Mouse (Mus musculus) CH12.LX (cell line): ENCODE measurements around the gene Mad2l2. TPM values are rescaled to one million over a fixed set of nuclear protein-coding genes. Genes with fewer than 3 reads are reported as not detected.

ENCODE experiments used
- DNase-seq: peaks from one replicate; pipeline ENCODE4 v3.0.0-alpha.2; 2013; ENCODE audit errors: extremely low read depth
- H3K27ac ChIP-seq: 2 replicates; pipeline ENCODE4 v1.5.1; 2012; ENCODE audit warnings: low read depth, mild to moderate bottlenecking, control low read depth, moderate library complexity; ENCODE audit not compliant: insufficient read depth
- H3K27me3 ChIP-seq: replicated peaks from 2 replicates; pipeline ENCODE3; 2012; ENCODE audit warnings: inconsistent platforms
- H3K36me3 ChIP-seq, 2 experiments: replicated peaks in 1 of 2; 2 replicates each; pipeline versions ENCODE3 to v1.6.1; 2012; ENCODE audit warnings: inconsistent platforms in 1 of 2, low read length in 1 of 2, mild to moderate bottlenecking in 1 of 2, mixed read lengths in 1 of 2, moderate library complexity in 1 of 2; ENCODE audit not compliant: control insufficient read depth in 1 of 2, insufficient read depth in 1 of 2
- H3K4me1 ChIP-seq, 2 experiments: 2 replicates each; pipeline ENCODE4 v1.6.1; 2012; ENCODE audit warnings: inconsistent platforms in 1 of 2, moderate library complexity in 1 of 2; ENCODE audit not compliant: insufficient read depth in 2 of 2, control insufficient read depth in 1 of 2
- H3K4me2 ChIP-seq: 2 replicates; pipeline ENCODE4 v1.6.1; 2012; ENCODE audit warnings: low read depth, mild to moderate bottlenecking, control low read depth; ENCODE audit not compliant: poor library complexity, insufficient read depth, severe bottlenecking
- H3K4me3 ChIP-seq, 3 experiments: fragments of 150-350 bp in 1 of 3; sonication (generic) in 1 of 3; replicated peaks in 1 of 3; 2 replicates each; pipeline versions ENCODE3 to v1.5.1; 2011 to 2012; ENCODE audit warnings: low read depth in 2 of 3, low read length in 2 of 3, mild to moderate bottlenecking in 2 of 3, moderate library complexity in 2 of 3, control low read depth in 1 of 3, improper control_type of control experiment in 1 of 3, inconsistent platforms in 1 of 3, mixed read lengths in 1 of 3; ENCODE audit not compliant: poor library complexity in 1 of 3
- H3K79me2 ChIP-seq: replicated peaks from 2 replicates; pipeline ENCODE4 v1.6.1; 2012; ENCODE audit warnings: mild to moderate bottlenecking, moderate library complexity; ENCODE audit not compliant: control insufficient read depth, poor library complexity, insufficient read depth, severe bottlenecking; ENCODE audit errors: extremely low read depth
- H3K9ac ChIP-seq: 2 replicates; pipeline ENCODE4 v1.6.1; 2012; ENCODE audit warnings: low read depth, mild to moderate bottlenecking, control low read depth, moderate library complexity; ENCODE audit not compliant: insufficient read depth
- H3K9me3 ChIP-seq: replicated peaks from 2 replicates; pipeline ENCODE3; 2012; ENCODE audit warnings: low read length, inconsistent platforms, mixed read lengths
- BHLHE40 ChIP-seq: IDR thresholded peaks from 2 replicates; pipeline ENCODE4 v1.6.1; 2011; ENCODE audit warnings: mild to moderate bottlenecking, low read depth, low read length, improper control_type of control experiment
- CHD2 ChIP-seq: IDR thresholded peaks from 2 replicates; pipeline ENCODE4 v1.6.1; 2011; ENCODE audit warnings: low read length, improper control_type of control experiment
- E2F4 ChIP-seq: IDR thresholded peaks from 2 replicates; pipeline ENCODE4 v1.6.1; 2011; ENCODE audit warnings: low read depth, low read length, improper control_type of control experiment; ENCODE audit not compliant: insufficient replicate concordance
- ELF1 ChIP-seq: IDR thresholded peaks from 2 replicates; pipeline ENCODE4 v1.6.1; 2014; ENCODE audit warnings: low read depth, mild to moderate bottlenecking, inconsistent platforms, low read length, improper control_type of control experiment
- EP300 ChIP-seq: IDR thresholded peaks from 2 replicates; pipeline ENCODE4 v1.6.1; 2011; ENCODE audit warnings: low read length, improper control_type of control experiment
- IRF4 ChIP-seq: IDR thresholded peaks from 2 replicates; pipeline ENCODE4 v1.6.1; 2014; ENCODE audit warnings: low read depth, mild to moderate bottlenecking, inconsistent platforms, low read length, improper control_type of control experiment
- JUND ChIP-seq: conservative IDR thresholded peaks from 2 replicates; pipeline ENCODE4 v1.6.1; 2011; ENCODE audit warnings: low read depth, low read length, improper control_type of control experiment
- KAT2A ChIP-seq: IDR thresholded peaks from 2 replicates; pipeline ENCODE4 v1.6.1; 2012; ENCODE audit warnings: low read length, improper control_type of control experiment, inconsistent platforms; ENCODE audit not compliant: insufficient replicate concordance
- MAFK ChIP-seq: IDR thresholded peaks from 2 replicates; pipeline ENCODE4 v1.6.1; 2011; ENCODE audit warnings: low read length, improper control_type of control experiment; ENCODE audit not compliant: insufficient replicate concordance
- MAZ ChIP-seq: IDR thresholded peaks from 2 replicates; pipeline ENCODE4 v1.6.1; 2012; ENCODE audit warnings: low read depth, mild to moderate bottlenecking, inconsistent platforms, low read length, improper control_type of control experiment, moderate library complexity
- MYC ChIP-seq: IDR thresholded peaks from 2 replicates; pipeline ENCODE4 v1.6.1; 2011; ENCODE audit warnings: low read depth, mild to moderate bottlenecking, improper control_type of control experiment, low read length
- NELFE ChIP-seq: IDR thresholded peaks from 2 replicates; pipeline ENCODE4 v1.6.1; 2011; ENCODE audit warnings: low read depth, low read length, improper control_type of control experiment
- PAX5 ChIP-seq: IDR thresholded peaks from 2 replicates; pipeline ENCODE4 v1.6.1; 2012; ENCODE audit warnings: low read length, inconsistent platforms, mixed read lengths
- POLR2AphosphoS2 ChIP-seq: IDR thresholded peaks from 2 replicates; pipeline ENCODE4 v1.6.1; 2011; ENCODE audit warnings: low read depth, low read length, improper control_type of control experiment
- RAD21 ChIP-seq: IDR thresholded peaks from 2 replicates; pipeline ENCODE4 v1.6.1; 2011; ENCODE audit warnings: low read depth, mild to moderate bottlenecking, low read length, improper control_type of control experiment, moderate library complexity
- RCOR1 ChIP-seq: conservative IDR thresholded peaks from 2 replicates; pipeline ENCODE4 v1.6.1; 2012; ENCODE audit warnings: low read depth, mild to moderate bottlenecking, inconsistent platforms, low read length, improper control_type of control experiment
- SMC3 ChIP-seq: IDR thresholded peaks from 2 replicates; pipeline ENCODE4 v1.6.1; 2011; ENCODE audit warnings: low read depth, low read length, improper control_type of control experiment
- TBP ChIP-seq: conservative IDR thresholded peaks from 2 replicates; pipeline ENCODE4 v1.6.1; 2011; ENCODE audit warnings: low read depth, low read length, improper control_type of control experiment
- USF1 ChIP-seq: IDR thresholded peaks from 2 replicates; pipeline ENCODE4 v1.6.1; 2014; ENCODE audit warnings: low read depth, mild to moderate bottlenecking, inconsistent platforms, low read length, improper control_type of control experiment
- USF2 ChIP-seq: conservative IDR thresholded peaks from 2 replicates; pipeline ENCODE4 v1.6.1; 2011; ENCODE audit warnings: low read depth, low read length, improper control_type of control experiment
- ZMIZ1 ChIP-seq: IDR thresholded peaks from 2 replicates; pipeline ENCODE4 v1.6.1; 2012; ENCODE audit warnings: low read depth, mild to moderate bottlenecking, inconsistent platforms, low read length, improper control_type of control experiment
- ZNF384 ChIP-seq: IDR thresholded peaks from 2 replicates; pipeline ENCODE4 v1.6.1; 2012; ENCODE audit warnings: low read depth, low read length, improper control_type of control experiment, inconsistent platforms
- dilution Hi-C: fragments of 300-500 bp; cut with MboI; formaldehyde crosslinking; loops from 2 replicates; pipeline ENCODE4 v1.14.3; 2020; ENCODE audit warnings: low sequenced_read_pairs; ENCODE audit not compliant: extremely low pct_unique_long_range_greater_than_20kb, extremely low pct_ligation_motif_present
- in situ Hi-C: fragments of 300-500 bp; cut with MboI; formaldehyde crosslinking; loops from 3 replicates; pipeline ENCODE4 v1.14.3; 2019; ENCODE audit warnings: low sequenced_read_pairs, low pct_ligation_motif_present, low pct_unique_long_range_greater_than_20kb, mixed read lengths
- polyA plus RNA-seq: library from polyadenylated mRNA; unstranded; fragments of >175 nt; gene quantifications from 2 replicates; pipeline ENCODE4 v1.2.1, GENCODE M21; 2012; ENCODE audit warnings: low read depth; ENCODE audit not compliant: insufficient read length
- total RNA-seq, 2 experiments: library from RNA; depleted of rRNA; stranded (reverse); fragments of 300-350 nt in 1 of 2; fragments of >200 nt in 1 of 2; gene quantifications; 2 replicates each; pipeline ENCODE4 v1.2.3; 2012 to 2014

Gene Mad2l2
- total and polyA plus RNA-seq, 3 experiments = 23.1 to 43.3 (median 36.5) TPM

GRCm38 (mm10) chr4:148089166-148089565, 41.0 kb upstream of the Mad2l2 start:
- Histone ChIP-seq H3K36me3 (no peaks in the 10 kb centered on the region), H3K4me3 (no peak overlapping the region), H3K9ac (no peak overlapping the region), H3K27ac (no peak overlapping the region), H3K4me2 (no peak overlapping the region), H3K27me3 (no peaks in the 10 kb centered on the region), H3K4me1 (peaks cover 6 to 16% of the 10 kb centered on the region in 2 experiments; a peak in 3 of 4 replicates), H3K79me2 (no peaks in the 10 kb centered on the region), H3K9me3 (no peaks in the 10 kb centered on the region)
- no peak for TF ChIP-seq USF2
- no peak for TF ChIP-seq TBP
- TF ChIP-seq KAT2A = no peak
- no peak for TF ChIP-seq E2F4
- TF ChIP-seq POLR2AphosphoS2 = no peak
- no peak for TF ChIP-seq MAZ
- no peak for TF ChIP-seq USF1
- no peak for TF ChIP-seq BHLHE40
- TF ChIP-seq MYC = no peak
- no peak for TF ChIP-seq RCOR1
- TF ChIP-seq ZMIZ1 = no peak
- TF ChIP-seq JUND = no peak
- no peak for TF ChIP-seq PAX5
- no peak for TF ChIP-seq NELFE
- in situ Hi-C loops (no loop called here), dilution Hi-C loops (no loop called here)
- DNase-seq = no peak

- in situ Hi-C loops = no loop called here
- peaks cover 6 to 16% of the 10 kb centered on the region in 2 experiments; a peak in 3 of 4 replicates for H3K4me1 ChIP-seq
Measured at GRCm38 (mm10) chr4:148091181-148091580, 39.0 kb upstream of the Mad2l2 start.

More at GRCm38 (mm10) chr4:148091181-148091580, 39.0 kb upstream of the Mad2l2 start:
- H3K79me2 ChIP-seq = no peaks in the 10 kb centered on the region
- H3K9me3 ChIP-seq = no peaks in the 10 kb centered on the region
- DNase-seq = no peak
- no peak overlapping the region for H3K4me3 ChIP-seq
- no peak overlapping the region for H3K4me2 ChIP-seq
- peaks cover 16% of the 10 kb centered on the region for H3K27me3 ChIP-seq
- H3K36me3 ChIP-seq = no peaks in the 10 kb centered on the region
- dilution Hi-C loops = no loop called here
- no peak overlapping the region for H3K27ac ChIP-seq
- no peak for TF ChIP-seq CHD2
- TF ChIP-seq ELF1 = no peak
- TF ChIP-seq ZNF384 = no peak
- no peak for TF ChIP-seq MYC
- TF ChIP-seq IRF4 = no peak
- TF ChIP-seq MAFK = no peak
- no peak for TF ChIP-seq SMC3
- TF ChIP-seq KAT2A = no peak
- no peak for TF ChIP-seq PAX5
- no peak for TF ChIP-seq BHLHE40
- TF ChIP-seq RAD21 = no peak
- TF ChIP-seq EP300 = no peak
- TF ChIP-seq, all 38 proteins: peak for 0
- no peak overlapping the region for H3K9ac ChIP-seq
